Mouse (Mus musculus) adrenal gland, postnatal 4 days (tissue): ENCODE measurements around the gene Ino80e. TPM values are rescaled to one million over a fixed set of nuclear protein-coding genes. Genes with fewer than 3 reads are reported as not detected.

Experiments used
- DNase-seq, 2 experiments: peaks; one replicate each; pipeline ENCODE4 v3.0.0; 2021 to 2022; ENCODE audit warnings: low spot score in 2 of 2, mixed read lengths in 2 of 2
- total RNA-seq, 2 experiments: library from RNA; stranded (reverse); gene quantifications; 2 replicates each; pipeline ENCODE4 v1.2.3; 2021

Gene Ino80e
- total RNA-seq, 2 experiments from 2014 or later: 49.7 to 51.9 TPM

- DNase-seq: no peak
Measured at GRCm38 (mm10) chr7:126856741-126857420, 5.3 kb downstream of the Ino80e start.

DNA sequence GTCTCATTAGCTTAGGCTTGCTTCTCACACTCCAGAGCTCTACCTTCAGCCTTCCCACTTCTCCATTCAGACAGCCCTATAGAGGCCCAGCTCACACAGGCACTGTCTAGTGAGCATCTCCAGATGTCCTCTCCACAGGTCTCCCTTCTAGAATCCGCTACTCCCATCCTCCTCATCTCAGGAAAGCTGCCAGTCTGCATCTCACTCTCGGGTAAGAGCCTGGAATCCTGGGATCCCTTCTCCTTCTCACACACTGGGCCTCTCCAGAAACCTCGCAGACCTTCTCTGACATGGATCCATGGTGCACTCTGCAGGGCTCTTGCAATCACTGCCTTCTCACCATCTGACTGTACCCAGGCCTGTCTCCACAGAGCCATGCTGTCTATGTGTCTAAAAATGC is 6.5 kb downstream of the Ino80e start:
- DNase-seq: no peak

GRCm38 (mm10) chr7:126853454-126853853 is 8.7 kb downstream of the Ino80e start:
- no peak for DNase-seq

DNA sequence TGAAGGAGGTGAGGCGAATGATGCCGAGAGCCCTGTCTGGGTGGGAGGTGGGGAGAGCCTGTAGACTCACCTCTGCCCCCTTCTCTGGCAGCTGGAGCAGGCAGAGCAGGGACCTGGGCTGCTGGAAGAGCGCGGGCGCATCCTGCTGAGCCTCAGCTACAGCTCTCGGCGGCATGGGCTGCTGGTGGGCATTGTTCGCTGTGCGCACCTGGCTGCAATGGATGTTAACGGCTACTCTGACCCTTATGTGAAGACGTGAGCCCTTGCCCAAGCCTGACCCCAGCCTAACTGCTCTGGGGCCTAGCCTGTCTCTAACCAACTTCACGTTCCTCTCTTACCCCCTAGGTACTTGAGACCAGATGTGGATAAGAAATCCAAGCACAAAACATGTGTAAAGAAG is 11.0 kb downstream of the Ino80e start:
- no peak for DNase-seq

DNA sequence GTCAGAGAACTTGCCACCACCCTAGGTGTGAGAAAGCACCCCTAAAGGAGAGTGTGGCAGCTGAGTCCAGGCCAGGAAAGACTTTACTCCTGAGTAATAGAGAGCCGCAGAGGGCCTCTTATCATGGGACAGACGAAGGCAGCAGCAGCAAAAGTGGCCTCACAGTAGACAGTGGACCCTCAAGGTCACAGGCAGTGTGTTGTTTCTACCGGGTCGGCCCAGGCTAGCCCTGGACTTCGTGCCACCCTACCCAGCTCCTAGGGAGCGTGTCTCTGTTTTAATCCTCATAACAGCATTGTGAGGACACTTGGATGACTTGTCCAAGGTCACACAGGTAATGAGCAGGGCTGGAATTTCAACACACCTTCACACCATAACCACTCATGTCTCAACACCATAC is 12.0 kb downstream of the Ino80e start:
- DNase-seq: no peak

DNA sequence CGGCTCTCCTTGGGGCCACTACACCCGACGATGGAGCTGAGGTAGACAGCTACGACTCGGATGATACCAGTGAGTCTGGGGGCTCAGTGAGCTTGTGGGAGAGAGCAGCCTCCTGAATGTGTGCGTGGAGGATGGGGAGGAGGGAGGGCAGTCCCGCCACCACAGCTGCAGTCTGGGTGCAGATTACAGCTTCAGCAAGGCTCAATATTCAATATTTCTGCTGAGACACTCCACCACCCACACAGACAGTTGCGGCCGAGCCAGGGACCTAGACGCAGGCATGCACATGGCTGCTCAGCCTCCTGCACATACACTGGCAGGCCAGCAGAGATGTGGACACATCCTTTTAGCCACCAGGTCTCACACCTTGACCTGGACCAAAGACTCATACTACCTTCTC is 13.4 kb downstream of the Ino80e start:
- DNase-seq: no peak

- no peak for DNase-seq
Measured at GRCm38 (mm10) chr7:126847421-126848398, 14.5 kb downstream of the Ino80e start.

DNA sequence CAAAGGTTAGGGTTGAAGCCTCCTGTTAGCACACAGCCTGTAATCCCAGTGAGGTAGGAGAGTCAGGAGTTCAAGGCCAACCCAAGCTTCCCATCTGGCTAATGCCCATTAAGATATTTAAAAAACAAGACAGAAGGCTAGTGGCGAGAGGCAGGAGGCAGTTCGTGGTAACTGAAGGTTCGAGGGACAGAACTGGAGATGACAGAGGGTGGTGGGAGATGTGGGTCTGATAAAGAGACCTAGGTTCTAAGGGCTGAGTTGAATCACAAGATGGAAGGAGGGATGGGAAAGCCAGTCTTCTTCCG is 15.1 kb downstream of the Ino80e start, which contains the start of gene Doc2a:
Gene Doc2a, plus strand, starts transcription at position 301 of the 305 bp plus-strand sequence.
- no peak for DNase-seq

DNA sequence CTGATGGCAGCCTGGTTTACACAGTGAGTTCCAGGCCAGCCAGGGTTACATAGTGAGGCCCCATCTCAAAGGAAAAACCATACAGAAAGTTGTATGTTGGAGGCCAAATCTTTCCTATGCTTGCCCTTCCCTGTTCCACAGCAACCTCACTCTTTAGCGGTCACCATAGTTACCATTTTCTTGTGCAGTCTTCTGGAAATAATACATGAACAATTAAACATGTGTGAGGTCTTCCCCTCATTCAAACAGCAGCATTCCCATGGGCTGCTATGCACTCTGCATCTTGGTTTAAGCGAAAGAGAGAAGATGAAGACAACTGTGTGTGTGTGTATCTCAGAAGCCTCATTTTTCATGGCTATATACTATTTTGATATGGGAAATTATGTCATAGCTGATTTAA is 16.7 kb downstream of the Ino80e start:
- no peak for DNase-seq

DNA sequence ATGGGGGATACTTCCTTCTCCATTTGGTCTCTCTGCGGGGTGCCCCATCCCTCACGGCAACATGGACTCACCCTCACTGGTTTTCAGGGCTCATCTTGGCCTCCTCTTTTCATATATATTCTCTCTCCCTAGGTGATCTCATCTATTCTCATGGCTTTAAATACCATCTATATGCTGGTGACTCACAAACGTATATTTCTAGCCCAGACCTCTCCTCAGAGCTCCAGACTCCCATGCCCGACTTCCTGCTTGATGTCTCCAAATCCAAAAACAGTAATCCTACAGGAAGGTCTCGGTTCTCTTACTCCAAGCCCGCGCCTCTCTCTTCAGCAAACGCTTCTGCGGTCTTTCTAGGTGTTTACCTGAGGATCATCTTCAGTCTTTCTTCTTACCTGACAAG is 18.9 kb downstream of the Ino80e start:
- DNase-seq: no peak

GRCm38 (mm10) chr7:126833294-126833693 is 28.9 kb downstream of the Ino80e start:
- no peak for DNase-seq

DNA sequence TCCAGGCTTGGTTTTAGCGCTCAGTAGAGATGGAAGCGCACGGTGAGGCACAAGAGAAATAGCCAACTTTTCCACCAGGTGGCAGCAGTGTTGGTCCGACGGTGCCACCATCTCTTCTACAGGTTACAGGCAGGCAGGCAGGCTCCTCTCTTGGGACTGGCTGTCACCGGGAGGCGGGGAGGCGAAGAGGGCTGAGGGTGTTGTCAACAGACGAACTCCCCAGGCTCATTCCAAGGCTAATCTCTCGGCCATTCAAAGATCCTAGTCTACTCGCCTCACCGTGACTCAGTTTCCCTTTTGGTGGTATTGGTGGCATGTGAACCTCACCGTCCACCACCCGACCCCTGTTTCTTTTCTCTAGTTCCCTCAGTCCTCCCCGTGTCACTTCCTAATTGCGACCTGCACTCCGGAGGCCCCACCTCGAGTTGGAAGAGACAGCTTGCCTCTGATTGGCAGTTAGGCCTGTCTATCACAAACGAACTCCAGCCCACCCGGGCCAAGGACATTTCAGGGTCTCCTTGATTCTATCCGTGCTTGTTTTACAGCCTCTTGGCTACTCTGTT is 30.1 kb downstream of the Ino80e start:
- peak in 1 of 2 experiments; percentile 58 for DNase-seq

DNA sequence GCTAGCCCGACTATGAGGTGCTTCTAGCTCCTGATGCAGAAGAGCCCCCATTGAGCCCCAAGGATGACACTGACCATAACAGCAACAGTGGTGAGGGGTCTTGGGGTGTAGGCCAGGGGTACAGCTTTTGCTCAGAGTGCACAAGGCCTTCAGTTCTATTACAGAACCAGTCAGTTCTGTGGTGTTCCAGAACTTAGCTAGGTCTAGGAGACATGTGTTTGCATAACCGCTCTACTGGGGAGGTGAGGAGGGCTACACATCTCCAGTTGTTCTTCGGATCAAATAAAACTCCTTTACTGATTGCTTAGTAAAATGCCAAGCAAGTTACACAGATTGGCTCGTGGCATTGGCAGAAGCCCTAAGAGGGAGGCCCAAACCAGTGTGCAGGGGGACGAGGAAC is 30.6 kb downstream of the Ino80e start, which contains the start of gene 4930451I11Rik:
Gene 4930451I11Rik, minus strand, starts transcription at position 101 of the 400 bp plus-strand sequence.
- DNase-seq: no peak

DNA sequence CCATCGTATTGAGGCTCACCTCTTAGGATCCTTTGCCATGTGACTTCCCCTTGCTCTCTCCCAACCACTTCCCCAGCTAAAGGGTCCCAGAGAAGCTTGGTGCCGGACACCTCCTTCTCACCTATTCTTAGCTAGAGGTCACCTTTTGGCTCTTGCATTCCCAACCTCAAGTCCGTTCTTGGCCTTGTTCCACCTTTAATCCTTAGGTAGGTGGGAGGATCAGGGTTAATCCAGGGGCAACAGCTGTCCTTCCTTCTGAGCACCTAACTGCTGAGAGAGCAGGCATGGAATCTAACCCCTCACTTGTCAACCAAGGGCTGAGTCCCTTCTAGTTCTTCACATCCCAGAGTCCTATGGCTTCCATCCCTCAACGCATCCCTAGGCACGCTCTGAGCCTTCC is 36.2 kb downstream of the Ino80e start:
- no peak for DNase-seq

DNA sequence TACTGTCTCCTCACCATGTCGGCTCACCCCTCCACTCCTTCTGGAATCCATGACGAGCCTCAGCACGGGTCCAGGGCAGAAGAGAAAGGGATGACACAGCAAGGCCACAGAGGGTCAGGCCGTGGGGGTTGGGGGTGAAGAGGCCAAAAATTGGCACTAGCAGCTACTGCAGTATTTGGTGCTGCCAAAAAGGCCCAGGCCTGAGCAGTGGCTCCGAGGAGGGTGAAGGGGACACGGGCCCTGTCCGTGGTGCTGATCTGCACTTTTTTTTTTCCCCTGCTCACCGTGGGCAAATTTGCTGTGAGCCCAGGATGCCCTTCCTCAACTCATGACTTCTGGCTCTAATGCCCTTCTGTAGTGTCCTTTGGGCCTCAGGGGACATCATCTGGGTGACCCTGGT is 36.8 kb downstream of the Ino80e start:
- no peak for DNase-seq

GRCm38 (mm10) chr7:126823940-126824339 is 38.2 kb downstream of the Ino80e start:
- no peak for DNase-seq

DNA sequence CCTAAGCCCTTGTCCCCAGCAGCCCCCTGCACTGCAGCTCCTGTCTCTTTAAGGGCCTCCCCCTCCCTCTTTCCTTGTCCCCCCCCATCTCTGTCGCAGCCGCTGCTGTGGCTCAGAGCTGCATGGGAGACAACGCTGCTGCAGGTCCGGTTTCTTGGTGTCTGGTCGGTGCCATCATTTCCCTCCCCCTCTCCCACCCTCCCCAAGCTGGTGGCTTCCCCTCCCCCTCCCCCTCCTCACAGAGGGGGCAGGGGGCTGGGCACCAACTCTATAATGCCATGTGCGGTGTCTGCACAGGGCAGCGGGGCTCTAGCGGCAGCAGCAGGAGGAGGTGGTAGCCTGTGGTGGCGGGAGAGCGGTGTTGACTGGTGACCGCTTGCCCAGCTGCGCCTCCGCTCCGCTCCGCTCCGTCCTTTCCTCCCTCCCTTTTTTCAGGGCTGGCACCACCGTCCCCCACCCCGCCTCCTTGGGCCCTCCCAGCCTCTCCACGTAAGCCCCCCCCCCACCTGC is 38.9 kb downstream of the Ino80e start:
- no peak for DNase-seq

DNA sequence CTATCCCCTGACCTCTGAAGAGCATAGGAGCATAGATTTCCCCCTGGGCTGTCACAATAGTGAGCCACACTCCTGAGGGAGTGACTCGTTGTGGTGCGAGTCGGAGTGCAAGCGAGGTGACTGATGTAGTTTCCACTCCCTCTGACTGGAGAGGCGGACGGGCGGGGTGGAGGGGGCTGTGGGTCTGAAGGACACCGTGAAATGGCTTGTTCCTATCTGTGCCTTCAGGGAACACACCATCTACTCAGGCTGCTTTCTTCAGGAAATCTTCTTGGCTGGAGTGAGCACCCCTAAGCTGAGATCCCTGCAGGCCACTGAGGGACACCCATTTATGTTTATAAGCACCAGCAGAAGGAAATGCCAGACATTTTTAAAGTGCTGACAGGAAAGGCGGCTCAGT is 39.4 kb downstream of the Ino80e start:
- DNase-seq: no peak

GRCm38 (mm10) chr7:126821835-126822511 is 40.2 kb downstream of the Ino80e start:
- peak; percentile 61 to 69 for DNase-seq

DNA sequence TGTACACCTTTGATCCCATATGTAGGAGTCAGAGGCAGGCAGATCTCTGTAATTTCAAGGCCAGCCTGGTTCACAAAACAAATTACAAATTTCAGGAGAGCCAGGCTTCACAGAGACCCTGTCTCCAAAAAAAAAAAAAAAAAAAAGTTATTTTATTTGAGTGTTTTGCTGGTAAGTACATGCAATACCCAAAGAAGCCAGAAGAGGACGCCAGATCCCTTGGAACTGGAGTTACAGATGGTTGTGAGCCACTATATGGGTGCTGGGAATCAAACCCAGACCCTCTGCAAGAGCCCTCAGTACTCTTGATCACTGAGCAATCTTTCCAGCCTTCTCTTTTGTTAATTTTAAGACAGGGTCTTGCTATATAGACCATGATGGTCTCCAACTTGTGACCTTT is 43.4 kb downstream of the Ino80e start:
- DNase-seq: no peak

DNA sequence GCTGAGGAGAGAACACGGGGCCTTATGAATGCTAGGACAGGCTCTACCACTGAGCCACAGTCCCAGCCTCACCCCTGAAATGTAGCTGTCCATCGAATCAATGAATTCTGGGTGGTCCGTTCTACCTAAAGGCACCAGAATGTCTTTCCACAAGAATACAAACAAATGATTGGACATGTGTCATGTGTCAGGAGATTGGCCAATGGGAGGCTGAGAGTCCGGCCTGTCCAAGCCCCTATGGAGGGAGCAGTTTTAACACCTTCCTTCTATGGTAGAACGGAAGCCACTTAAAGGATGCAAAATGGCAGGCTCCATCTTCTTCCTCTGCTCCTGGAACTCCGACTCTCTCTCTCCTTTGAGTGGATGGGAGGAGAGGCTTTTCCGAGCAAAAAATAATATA is 44.6 kb downstream of the Ino80e start:
- DNase-seq: no peak
